Mouse (Mus musculus): ENCODE data around the gene Map3k20.

GRCm38 (mm10) chr2:72238925-72239324 lies 46.5 kb upstream of the Map3k20 start:
- TF ChIP-seq CTCF (IDR thresholded peaks at IDR 0.05; ENCODE audit: control insufficient read depth, insufficient read depth, low read length) (no peak), POLR2A (IDR thresholded peaks at IDR 0.05; ENCODE audit: borderline replicate concordance, control insufficient read depth, low read depth, low read length) (no peak)

All from bone marrow, adult 2 months (tissue).